Mouse (Mus musculus) ZHBTc4 (cell line): ENCODE data around the gene Kras.

Experiments used
- DNase-seq: peaks from one replicate; pipeline ENCODE4 v3.0.0-alpha.2; 2011; ENCODE audit warnings: low read depth, low spot score

The Kras gene

DNA sequence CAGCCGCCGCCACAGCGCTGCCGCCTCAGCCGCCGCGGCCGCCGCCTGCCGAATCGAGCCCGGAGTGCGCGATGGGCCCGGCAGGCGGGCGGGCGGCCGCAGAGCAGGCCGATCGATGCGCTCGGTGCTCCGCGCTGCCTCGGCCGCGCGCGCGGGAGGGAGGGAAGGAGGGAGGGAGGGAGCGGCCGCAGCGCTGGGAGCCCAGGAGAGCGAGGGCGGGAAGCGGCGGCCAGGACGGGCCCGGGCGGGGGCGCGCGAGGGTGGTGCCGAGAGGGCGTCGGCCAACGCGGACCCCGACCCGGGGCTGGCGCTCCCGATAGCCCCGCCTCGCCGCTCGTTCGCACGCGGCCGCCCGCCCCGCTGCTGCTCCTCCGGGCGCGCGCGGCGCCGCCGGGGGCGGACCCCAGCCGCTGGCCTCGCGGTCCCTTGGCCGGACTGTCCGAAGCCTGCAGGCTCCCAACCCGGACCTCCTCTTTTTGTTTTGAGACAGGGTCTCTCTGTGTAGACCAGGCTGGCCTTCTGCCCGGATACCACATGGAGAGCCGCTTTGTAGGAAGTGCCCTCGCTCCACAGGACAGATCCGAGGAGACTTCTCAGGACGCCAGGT is at the start of gene Kras:
Gene Kras, minus strand, starts transcription at position 55 of the 607 bp plus-strand sequence.
- DNase-seq = peak; percentile 97

DNA sequence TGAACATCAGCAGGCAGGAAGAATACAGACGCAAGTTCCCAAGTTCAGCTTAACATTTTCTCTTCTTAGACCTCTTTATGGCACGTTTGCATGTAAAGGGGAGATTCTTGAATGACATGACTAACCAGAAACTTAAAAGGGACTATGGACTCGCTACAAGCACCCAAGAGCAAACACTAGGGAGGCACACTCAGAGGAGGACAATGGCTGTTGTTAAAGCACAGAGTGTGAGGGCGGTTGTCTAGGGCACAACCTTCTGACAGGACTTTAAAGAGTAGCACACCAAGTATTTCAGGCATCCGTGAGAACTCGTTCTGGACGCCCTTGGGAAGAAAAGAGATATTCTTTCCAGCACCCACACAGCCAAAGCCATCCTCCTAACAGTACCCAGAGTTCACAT is 47.6 kb upstream of the Kras start:
- DNase-seq = no peak

DNA sequence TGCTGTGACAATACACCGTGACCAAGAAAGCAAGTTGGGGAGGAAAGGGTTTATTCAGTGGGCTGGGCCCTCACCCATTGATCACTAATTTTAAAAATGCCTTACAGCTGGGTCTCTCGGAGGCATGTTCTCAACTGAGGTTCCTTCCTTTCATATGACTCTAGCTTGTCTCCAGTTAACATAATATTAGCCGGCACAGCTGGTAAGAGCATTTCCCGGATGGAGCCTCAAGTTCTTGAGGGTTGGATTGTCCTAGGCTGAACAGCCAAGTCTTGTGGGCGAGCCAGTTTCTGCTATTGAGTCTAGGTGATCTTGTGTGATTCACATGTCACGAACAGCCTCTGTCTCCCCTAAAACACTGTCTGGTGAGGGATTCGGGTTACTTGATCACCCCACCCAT is 46.9 kb upstream of the Kras start:
- no peak for DNase-seq

DNA sequence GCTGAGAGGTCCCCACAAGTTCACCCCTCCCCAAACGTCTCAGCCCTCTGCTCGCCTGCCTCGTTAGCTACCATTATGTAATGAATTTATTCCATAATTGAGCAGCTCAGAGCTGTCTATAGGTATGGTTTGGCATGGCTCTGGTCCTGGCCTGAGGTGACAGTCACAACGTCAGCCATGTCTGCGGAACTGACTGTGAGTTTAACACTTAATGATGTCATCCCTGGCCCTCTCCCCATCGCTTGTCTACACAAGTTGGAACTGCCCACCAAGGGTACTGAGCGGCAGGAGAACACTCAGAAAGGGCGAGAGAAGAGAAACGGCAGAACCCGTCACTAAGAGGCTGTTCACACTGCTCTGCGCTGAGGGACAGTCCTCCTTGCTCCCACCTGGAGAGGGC is 45.1 kb upstream of the Kras start:
- DNase-seq = no peak

DNA sequence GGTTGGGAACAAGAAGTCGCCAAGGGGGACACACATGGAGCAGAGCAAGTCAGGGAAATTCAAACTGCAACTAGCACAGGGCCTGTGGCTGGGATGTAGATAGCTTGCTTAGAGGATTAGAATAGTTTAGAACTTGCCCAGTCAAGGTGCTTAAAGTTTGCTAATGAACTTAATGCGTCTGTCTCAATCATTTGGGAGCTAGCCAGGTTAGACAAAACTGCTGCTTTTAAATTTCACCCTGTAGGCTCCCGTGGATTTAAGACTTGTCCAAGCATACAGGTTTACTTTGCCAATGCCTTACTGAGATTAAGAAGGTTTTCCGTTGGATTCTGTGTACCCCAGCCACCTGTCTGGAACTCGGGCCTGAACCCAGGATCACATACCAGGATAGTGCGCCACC is 43.1 kb upstream of the Kras start:
- DNase-seq = no peak

DNA sequence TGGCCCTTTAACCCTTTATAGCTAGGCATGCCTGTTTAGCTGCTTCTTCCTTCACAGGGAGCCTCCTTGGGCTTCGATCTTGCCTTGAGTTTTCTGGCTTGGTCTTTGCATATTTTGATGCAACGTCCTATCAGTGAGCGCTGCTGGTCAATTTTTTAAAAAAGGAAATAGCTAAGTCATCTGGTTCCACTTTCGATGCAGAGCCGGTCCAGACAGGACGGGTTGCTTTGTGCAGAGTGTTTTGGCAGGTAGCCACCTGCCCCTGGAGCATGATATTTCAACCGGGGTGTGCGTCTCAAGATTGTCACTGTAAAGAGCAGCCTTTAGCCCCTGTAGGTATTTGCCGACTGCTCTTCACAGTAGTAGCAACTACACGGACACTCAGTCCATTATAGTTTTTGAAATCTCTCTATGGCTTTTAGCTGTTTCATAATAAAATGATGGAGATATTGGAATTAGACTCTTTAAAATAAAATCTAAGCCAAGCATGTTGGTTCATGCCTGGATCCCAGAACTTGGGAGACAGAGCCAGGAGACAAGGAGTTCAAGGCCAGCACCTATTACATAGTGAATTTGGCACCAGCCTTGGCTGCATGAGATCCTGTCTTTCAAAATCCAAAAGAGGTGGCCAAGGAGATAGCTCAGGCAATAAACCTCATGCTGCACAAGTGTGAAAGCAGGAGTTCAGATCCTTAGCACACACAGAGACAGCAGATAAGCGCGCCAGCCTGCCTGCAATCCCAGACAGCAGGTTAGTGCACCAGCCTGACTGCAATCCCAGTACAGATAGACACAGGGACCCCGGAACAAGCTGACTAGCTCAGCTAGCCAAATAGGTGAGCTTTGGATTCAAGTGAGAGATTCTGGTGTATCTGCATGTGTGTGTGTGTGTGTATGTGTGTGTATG is 41.6 kb upstream of the Kras start:
- DNase-seq = no peak

DNA sequence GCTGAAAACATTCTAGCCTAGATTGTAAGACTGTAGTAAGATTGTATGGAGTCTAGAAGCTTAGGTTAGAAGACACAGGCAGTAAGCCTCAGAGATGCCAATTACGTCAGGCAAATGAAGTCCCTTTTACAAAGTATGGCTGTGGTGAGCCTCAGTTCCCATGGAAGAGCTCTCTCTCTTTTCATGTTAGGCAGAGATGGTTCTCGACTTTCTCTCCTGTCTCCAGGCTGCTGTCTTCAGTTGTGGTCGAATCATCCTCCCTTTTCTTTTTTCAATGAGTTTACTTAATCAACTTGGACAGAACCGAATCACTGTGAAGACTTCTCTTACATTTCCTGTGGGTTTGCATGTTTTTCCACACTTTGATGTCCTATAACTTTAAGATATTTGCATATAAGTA is 35.6 kb upstream of the Kras start:
- no peak for DNase-seq

DNA sequence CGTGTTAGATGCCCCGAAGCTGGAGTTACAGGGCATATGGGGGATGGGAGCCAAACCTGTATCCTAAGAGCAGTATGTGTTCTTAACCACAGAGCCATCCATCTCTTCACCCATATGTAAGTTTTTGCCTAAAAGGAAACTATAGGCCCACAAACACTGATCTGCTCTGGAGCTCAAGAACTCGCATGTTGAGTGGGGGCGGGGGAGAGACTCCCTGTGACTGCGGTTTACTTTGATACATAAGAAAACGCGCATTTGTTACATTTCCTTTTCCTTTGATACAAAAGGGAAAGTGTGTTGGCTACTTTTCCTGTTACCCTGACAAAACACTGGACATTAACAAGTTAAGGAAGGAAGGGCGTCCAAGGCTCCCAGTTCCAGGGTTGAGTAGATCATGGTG is 34.2 kb upstream of the Kras start:
- no peak for DNase-seq

DNA sequence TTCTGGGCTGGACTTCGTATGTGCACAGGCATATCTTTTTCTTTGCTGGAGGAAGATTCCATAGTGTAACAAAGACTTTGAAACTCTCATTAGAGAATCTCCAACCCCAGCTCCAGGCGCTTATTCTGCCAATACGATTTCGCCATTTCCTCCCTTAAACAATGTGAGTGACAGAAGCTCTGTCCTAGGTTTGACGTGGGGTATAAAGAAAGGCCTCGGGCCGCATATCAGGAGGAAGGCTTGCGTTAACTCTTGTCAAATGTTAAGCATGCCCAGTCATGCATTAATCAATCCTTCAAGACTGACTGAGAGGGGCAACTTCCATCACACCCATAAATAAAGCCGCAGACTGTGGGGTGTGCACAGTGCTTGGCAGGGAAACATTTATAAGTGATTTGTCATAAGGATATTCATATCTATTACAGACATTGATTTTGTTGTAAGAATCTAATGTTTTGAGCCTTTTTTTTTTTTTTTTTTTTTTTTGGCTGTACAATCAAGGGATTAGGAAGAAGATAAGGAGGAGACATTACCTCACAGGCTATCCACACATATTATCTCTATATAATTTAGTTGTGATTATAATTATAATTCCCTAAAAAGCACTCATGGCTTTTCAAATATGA is 27.2 kb upstream of the Kras start:
- DNase-seq = no peak

DNA sequence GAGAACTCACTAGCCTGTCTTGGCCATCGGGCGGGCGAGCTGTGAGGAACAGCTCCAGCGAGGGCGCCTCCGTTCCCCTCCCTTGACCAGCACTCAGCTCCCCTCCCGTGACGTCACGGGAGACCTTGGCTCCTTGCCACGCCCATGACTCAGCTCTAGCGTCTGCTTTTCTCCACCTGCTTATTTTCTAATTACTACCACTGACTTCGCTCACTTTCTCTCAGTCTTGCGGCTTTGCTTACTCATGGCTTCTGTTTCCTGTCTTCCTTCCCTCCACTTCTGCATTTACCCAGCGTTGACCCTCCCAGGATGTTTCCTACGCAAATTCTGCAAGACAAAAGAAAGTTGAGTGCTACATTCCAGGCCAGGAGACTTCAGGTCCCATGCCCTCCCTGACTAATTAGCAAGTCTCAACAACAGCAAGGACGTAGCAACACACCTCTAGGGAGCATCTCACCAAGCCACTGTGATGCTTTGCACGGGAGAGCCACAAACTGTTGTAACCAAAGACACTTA is 26.3 kb upstream of the Kras start:
- peak; percentile 98 for DNase-seq

DNA sequence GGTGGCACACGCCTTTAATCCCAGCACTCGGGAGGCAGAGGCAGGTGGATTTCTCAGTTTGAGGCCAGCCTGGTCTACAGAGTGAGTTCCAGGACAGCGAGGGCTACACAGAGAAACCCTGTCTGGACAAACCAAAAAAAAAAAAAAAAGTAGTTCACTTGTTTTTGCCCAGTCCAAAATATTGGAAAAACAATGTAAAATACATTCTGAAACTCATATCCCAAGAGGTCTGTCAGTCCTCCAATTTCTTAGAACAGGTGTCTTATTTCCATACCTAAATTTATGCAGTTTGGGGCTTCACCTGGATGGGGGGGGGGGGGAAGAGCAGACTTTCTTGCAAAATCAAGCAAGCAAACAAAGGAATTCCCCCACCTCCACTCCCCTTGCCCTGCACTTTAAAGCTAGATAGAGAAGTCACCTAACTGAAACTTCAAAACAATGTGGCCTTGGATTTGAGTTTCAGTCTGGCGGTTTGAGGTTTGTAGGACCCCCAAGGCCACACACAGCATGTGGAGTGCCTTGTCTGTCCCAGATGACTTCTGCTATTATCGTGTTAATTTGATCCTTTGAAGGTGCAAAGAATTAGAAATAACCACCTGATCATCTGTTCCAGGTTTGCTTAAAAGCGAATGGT is 25.7 kb upstream of the Kras start:
- DNase-seq = peak; percentile 91

DNA sequence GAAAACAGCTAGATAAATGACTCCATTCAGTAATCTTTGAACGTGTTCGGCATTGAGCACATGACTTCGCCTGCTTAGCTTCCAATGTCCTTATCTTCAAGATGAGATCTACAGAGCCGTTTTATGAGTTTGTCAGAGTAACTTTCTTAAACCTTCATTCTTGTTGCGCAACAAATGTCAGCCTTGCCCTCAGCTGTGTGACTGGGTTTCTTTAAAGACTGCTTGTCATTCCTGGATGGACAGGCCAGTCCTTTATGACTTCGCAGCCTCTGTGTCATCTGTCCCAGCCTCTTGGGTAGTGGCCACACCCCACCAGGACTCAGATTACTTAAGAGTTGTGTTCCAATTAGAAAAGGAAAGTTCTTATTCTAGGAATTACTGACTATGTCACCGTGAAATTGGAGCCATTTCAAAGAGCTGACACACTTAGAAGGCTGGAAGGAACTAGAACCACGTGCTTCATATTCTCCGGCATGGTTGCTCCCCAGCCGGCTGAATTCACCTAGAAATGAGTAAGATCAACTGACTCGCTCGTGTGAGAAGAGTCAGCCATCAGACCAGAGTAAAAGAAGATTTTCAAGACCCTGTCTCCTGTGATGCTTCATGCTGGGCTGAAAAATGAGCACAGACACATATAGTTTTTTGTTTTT is 24.1 kb upstream of the Kras start:
- no peak for DNase-seq

DNA sequence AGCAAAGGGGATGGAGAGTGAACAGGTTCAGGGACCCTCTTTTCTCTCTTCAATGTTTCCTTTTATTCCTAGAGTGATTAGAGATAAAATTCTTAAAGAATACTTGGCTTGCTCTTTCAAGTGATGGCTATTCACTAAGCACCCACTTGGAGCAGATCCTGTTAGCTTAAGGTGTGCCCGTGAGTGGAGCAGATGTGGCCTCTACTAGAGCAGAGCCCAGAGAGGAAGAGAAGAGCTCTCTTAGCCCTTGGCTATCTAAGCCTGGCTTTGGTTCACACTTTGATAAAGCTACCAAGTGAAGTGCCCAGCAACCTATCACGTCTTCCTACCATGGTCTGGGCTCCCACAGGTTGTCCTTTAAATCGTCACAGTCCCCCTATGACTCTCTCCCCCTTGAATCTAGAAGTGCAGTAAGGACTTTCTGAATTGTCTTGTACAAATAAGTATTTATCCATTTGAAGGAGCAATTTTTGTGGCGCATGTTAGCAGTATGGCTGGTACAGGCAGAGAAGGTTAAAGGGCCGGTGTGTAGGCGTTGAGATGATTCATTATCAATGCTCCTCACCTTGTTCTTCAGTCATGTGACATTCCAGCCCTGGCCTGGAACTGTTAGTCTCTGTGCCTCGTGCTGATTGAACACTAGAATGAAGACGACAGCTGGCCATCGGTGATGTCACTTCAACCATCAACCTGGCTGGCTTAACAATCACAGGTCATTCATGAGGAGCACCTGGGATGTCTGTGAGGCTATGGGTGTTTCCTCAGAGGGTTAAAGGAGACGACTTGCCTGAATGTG is 22.3 kb upstream of the Kras start:
- DNase-seq = peak; percentile 39

DNA sequence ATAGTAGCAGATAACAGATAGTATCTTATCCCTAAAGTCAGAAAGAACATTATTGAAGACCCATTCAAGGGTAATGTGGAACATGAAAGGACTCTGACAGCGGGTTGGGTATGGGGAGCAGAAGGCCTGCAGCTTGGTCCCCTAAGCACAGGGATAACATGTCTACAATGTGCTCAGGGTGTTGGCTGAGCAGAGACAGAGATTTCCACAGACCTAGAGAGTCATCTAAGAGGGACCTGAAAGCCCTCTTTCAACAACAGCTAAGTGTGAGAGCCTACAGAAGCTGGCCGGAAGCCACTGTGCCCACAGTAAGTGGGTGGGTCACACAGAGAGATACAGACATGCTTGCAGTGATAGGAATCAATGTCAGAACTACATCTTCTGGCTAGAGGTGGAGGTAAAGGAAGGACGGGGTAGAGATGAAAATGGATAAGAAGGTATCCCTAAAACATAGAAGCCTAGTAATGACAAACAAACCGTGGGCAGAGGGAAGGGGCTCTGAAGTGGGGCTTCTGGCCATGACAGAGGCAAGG is 19.3 kb upstream of the Kras start:
- DNase-seq = no peak

DNA sequence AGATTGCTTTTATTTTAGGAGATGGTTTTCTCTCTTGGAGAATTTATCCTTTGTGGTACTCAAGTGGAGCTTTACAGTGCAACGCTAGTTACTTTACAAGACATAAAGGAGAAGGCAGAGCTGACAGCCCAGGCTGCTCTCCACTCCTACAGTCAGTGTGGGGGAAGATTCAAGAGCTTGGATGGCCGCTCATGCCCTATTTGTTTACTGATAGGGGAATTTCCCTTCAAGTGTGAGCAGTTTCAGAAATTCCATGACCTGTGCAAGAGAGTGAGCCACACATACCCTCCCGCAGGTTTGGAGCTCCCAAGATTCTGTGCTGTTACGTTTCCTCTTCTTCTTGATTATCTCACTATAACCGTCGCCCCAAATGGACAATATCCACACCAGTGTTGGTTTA is 17.7 kb upstream of the Kras start:
- no peak for DNase-seq

DNA sequence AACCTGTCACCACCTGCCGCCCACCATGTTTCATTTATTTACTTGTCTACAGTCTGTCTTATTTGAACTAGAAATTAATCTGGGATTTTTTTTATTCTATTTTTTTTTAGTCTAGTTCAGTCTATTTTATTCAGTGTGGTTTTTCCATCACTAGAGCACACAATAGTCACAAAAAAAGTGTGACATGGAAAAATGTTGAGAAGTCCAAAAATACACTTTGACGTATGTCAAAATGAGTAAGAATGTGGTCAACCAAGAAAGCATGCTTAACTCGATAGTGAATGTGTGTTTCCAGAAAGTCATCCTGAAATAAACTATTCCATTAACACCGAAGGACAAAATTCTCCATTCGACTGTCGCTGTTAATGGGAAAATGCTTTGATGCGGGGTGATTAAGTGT is 12.3 kb upstream of the Kras start:
- DNase-seq = no peak

DNA sequence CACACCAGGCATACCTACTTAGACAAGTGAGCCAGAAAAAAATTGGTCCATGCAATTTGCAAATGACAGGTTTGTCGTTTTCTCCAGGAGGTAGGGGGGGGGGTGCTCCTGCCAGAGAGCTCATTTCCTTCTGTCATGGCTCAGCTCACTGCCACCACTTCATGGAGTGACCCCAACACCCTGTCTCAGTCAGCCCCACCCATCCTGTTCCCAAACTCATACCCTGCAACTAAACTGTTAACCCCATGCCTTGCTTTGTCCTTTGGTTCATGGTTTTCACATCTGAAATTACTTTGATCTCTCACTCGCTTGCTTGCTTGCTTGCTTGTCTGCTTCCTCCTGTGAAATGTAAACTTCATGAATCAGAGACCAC is 6.6 kb upstream of the Kras start:
- DNase-seq = no peak

DNA sequence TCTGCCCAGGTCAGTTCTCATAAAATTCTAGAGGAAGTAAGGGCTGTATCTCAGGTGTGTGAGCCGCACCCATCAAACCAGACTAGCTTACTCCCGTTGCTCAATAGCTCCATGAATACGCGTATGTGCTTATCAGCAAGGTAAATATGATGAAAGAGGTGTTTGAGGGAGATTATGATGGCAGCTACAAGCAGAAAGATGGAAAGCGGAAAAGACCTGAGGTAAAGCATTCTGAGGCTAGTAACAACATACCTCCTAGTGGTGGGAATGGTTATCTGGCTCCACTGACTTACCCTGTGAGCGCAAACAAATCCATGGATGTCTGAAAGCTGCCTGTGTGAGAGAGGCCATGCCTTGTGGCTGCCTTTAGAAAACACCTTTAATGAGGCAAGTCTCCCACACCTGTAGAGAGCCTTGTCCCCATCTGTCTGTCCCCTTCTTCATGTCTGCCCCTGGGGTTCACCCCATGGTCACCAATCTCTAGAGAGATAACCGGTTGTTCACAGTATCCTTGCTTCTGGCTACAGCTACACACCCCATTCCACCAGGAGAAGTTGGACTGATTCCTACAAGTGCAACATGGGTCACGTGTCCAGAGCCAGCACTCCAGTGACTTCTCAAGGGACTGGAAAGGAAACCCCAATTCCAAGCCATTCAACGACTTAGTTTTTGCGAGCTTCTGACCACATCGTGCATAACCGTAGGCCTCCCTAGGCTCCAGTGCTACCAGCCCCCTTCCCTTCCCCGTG is 6.1 kb upstream of the Kras start:
- DNase-seq = peak; percentile 44

DNA sequence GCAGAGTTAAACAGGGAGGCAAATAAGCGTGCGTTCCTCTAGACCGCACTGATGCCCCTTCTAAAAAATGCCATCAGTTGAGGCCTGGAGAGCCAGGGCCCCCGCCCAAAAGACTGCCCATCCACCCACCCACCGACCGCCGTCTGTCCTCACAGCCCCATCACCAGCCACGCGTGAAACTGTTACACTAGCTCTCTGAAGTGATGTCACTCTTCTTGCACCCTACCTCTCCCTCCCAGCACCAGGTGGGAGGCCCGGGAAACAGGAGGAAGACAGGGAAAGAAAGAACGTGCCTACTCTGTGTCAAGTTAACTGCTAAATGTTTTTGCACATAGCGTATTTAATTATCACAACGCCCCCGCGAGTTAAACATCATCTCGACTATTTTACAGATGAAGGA is 781 bp upstream of the Kras start:
- DNase-seq = no peak
